Mouse (Mus musculus): ENCODE data around the gene Ranbp3. TPM values are rescaled to one million over a fixed set of nuclear protein-coding genes. Genes with fewer than 3 reads are reported as not detected.

Ranbp3 gene
- total and polyA plus RNA-seq, 3 experiments = 137 to 150 TPM; not detected in 1

GRCm38 (mm10) chr17:56716655-56717362, 43.7 kb downstream of the Ranbp3 start:
- Histone ChIP-seq H3K9ac (ENCODE audit: control insufficient read depth, low read depth, low read length, poor library complexity, severe bottlenecking) (peak overlapping the region; percentile 50), H3K9me3 (replicated peaks; ENCODE audit: insufficient read depth, low read length) (no peaks in the 10 kb centered on the region), H3K79me2 (ENCODE audit: control insufficient read depth, insufficient read depth, low read length, poor library complexity) (peaks cover 18% of the 10 kb centered on the region), H3K4me1 (ENCODE audit: control insufficient read depth in 1 of 2, insufficient read depth in 2 of 2, low read length in 2 of 2) (peaks cover 0 to 12% of the 10 kb centered on the region in 2 experiments; a peak in 1 of 4 replicates), H3K27ac (ENCODE audit: control insufficient read depth, low read depth, low read length) (no peak overlapping the region), H3K4me3 (ENCODE audit: control insufficient read depth in 1 of 2, insufficient read depth in 1 of 2, low read depth in 2 of 2, low read length in 2 of 2) (peak overlapping the region; percentile 75 to 87), H3K27me3 (ENCODE audit: control insufficient read depth in 1 of 2, insufficient read depth in 2 of 2, low read length in 2 of 2) (no peaks in the 10 kb centered on the region), H3K36me3 (ENCODE audit: control insufficient read depth in 1 of 2, insufficient read depth in 2 of 2, low read length in 2 of 2) (peaks cover 0 to 3% of the 10 kb centered on the region in 2 experiments; a peak in 1 of 4 replicates)
- DNase-seq (ENCODE audit: low read depth, low spot score) = peak; percentile 98
- TF ChIP-seq POLR2A (IDR thresholded peaks at IDR 0.05; ENCODE audit: control insufficient read depth in 1 of 2, insufficient read depth in 1 of 2, low read depth in 1 of 2, low read length in 2 of 2, poor library complexity in 1 of 2) (0 out of 4 replicates have a peak, but pooled peaks of 1 of the 2 experiments have one; percentile 6), POLR2AphosphoS2 (IDR thresholded peaks at IDR 0.05; ENCODE audit: low read length) (0 out of 2 replicates have a peak, but pooled peaks have one; percentile 2), RCOR1 (IDR thresholded peaks at IDR 0.05; ENCODE audit: low read depth, low read length) (no peak), MAX (IDR thresholded peaks at IDR 0.05; ENCODE audit: low read length) (peak; percentile 74), MYB (IDR thresholded peaks at IDR 0.05; ENCODE audit: low read depth, low read length) (no peak), ELF1 (IDR thresholded peaks at IDR 0.05; ENCODE audit: low read depth, low read length) (0 out of 2 replicates have a peak, but pooled peaks have one; percentile 5), TBP (IDR thresholded peaks at IDR 0.05; ENCODE audit: low read depth, low read length) (0 out of 2 replicates have a peak, but pooled peaks have one; percentile 19), POLR2AphosphoS5 (IDR thresholded peaks at IDR 0.05; ENCODE audit: borderline replicate concordance, low read depth, low read length) (no peak), USF1 (IDR thresholded peaks at IDR 0.05; ENCODE audit: low read depth, low read length) (no peak), NRF1 (IDR thresholded peaks at IDR 0.05; ENCODE audit: insufficient read depth, low read depth, low read length, poor library complexity, severe bottlenecking) (0 out of 2 replicates have a peak, but pooled peaks have one; percentile 18)

- Histone ChIP-seq H3K4me1 (ENCODE audit: control insufficient read depth in 1 of 2, insufficient read depth in 2 of 2, low read length in 2 of 2) (peaks cover 0 to 12% of the 10 kb centered on the region in 2 experiments; a peak in 1 of 4 replicates), H3K79me2 (ENCODE audit: control insufficient read depth, insufficient read depth, low read length, poor library complexity) (peaks cover 18% of the 10 kb centered on the region), H3K27ac (ENCODE audit: control insufficient read depth, low read depth, low read length) (peak within 1 kb of the TSS; percentile 57), H3K9ac (ENCODE audit: control insufficient read depth, low read depth, low read length, poor library complexity, severe bottlenecking) (peak within 1 kb of the TSS; percentile 78), H3K36me3 (ENCODE audit: control insufficient read depth in 1 of 2, insufficient read depth in 2 of 2, low read length in 2 of 2) (peaks cover 0 to 3% of the 10 kb centered on the region in 2 experiments; a peak in 1 of 4 replicates), H3K9me3 (replicated peaks; ENCODE audit: insufficient read depth, low read length) (no peaks in the 10 kb centered on the region), H3K4me3 (ENCODE audit: control insufficient read depth in 1 of 2, insufficient read depth in 1 of 2, low read depth in 2 of 2, low read length in 2 of 2) (peak within 1 kb of the TSS; percentile 75 to 87), H3K27me3 (ENCODE audit: control insufficient read depth in 1 of 2, insufficient read depth in 2 of 2, low read length in 2 of 2) (no peaks in the 10 kb centered on the region)
- peak; percentile 98 for DNase-seq (ENCODE audit: low read depth, low spot score)
- TF ChIP-seq UBTF (IDR thresholded peaks at IDR 0.05; ENCODE audit: borderline replicate concordance, insufficient read depth, low read depth, low read length) (no peak), MAFK (IDR thresholded peaks at IDR 0.05; ENCODE audit: borderline replicate concordance, low read depth, low read length) (no peak), TBP (IDR thresholded peaks at IDR 0.05; ENCODE audit: low read depth, low read length) (peak; percentile 83), HCFC1 (IDR thresholded peaks at IDR 0.05; ENCODE audit: low read depth, low read length) (peak; percentile 88), MAZ (IDR thresholded peaks at IDR 0.05; ENCODE audit: low read depth, low read length) (no peak), SIN3A (IDR thresholded peaks at IDR 0.05; ENCODE audit: low read length) (peak; percentile 95), ZMIZ1 (IDR thresholded peaks at IDR 0.05; ENCODE audit: low read depth, low read length) (peak; percentile 49; the same call in 1 of the 2 replicates), ZNF384 (IDR thresholded peaks at IDR 0.05; ENCODE audit: low read depth, low read length) (no peak), CTCF (IDR thresholded peaks at IDR 0.05 in 2 of 3, conservative IDR thresholded peaks at IDR 0.05 in 1 of 3; ENCODE audit: control insufficient read depth in 1 of 3, insufficient read depth in 1 of 3, low read depth in 2 of 3, low read length in 3 of 3, poor library complexity in 1 of 3, severe bottlenecking in 1 of 3) (no peak), ETS1 (IDR thresholded peaks at IDR 0.05; ENCODE audit: low read depth, low read length) (0 out of 2 replicates have a peak, but pooled peaks have one; percentile 18), NRF1 (IDR thresholded peaks at IDR 0.05; ENCODE audit: insufficient read depth, low read depth, low read length, poor library complexity, severe bottlenecking) (peak; percentile 85), BHLHE40 (IDR thresholded peaks at IDR 0.05; ENCODE audit: borderline replicate concordance, low read depth, low read length) (no peak), POLR2A (IDR thresholded peaks at IDR 0.05; ENCODE audit: control insufficient read depth in 1 of 2, insufficient read depth in 1 of 2, low read depth in 1 of 2, low read length in 2 of 2, poor library complexity in 1 of 2) (peak; percentile 93 to 94), SMC3 (IDR thresholded peaks at IDR 0.05; ENCODE audit: low read depth, low read length) (peak; percentile 7; the same call in 1 of the 2 replicates), TAL1 (IDR thresholded peaks at IDR 0.05; ENCODE audit: low read length) (no peak), CHD1 (IDR thresholded peaks at IDR 0.05; ENCODE audit: low read depth, low read length) (no peak), USF1 (IDR thresholded peaks at IDR 0.05; ENCODE audit: low read depth, low read length) (no peak), MXI1 (IDR thresholded peaks at IDR 0.05; ENCODE audit: low read depth, low read length) (peak; percentile 81), GATA1 (IDR thresholded peaks at IDR 0.05; ENCODE audit: low read depth, low read length) (no peak), ZKSCAN1 (IDR thresholded peaks at IDR 0.05; ENCODE audit: low read depth, low read length) (no peak), MEF2A (IDR thresholded peaks at IDR 0.05; ENCODE audit: extremely low read depth, insufficient replicate concordance, low read depth, low read length, poor library complexity, severe bottlenecking) (no peak)
Measured at GRCm38 (mm10) chr17:56717363-56718058, 44.4 kb downstream of the Ranbp3 start, which contains the start of the genes Ndufa11 and Vmac. Gene Ndufa11, plus strand, starts transcription at chr17:56717767. Gene Vmac, minus strand, starts transcription at chr17:56718022.

All from MEL (cell line).